Mouse (Mus musculus) hindbrain, embryonic 12.5 days (tissue): ENCODE data around the gene Nt5dc3. TPM values are rescaled to one million over a fixed set of nuclear protein-coding genes. Genes with fewer than 3 reads are reported as not detected.

Experiments
- ATAC-seq: fragments of 200-750 bp; cut with Nextera tagmentation; 2 replicates; pipeline ENCODE4 v1.8.0; 2017; ENCODE audit warnings: moderate TSS enrichment; ENCODE audit not compliant: low FRiP score
- H3K27ac ChIP-seq: fragments of 300-500 bp; sonication (generic); 2 replicates; pipeline ENCODE4 v1.5.1; 2016; ENCODE audit warnings: mild to moderate bottlenecking
- H3K27me3 ChIP-seq: fragments of 300-500 bp; sonication (generic); 2 replicates; pipeline ENCODE4 v1.6.1; 2016; ENCODE audit warnings: mild to moderate bottlenecking
- H3K36me3 ChIP-seq: fragments of 300-500 bp; sonication (generic); 2 replicates; pipeline ENCODE4 v1.6.1; 2016; ENCODE audit warnings: mild to moderate bottlenecking
- H3K4me1 ChIP-seq: fragments of 300-500 bp; sonication (generic); 2 replicates; pipeline ENCODE4 v1.6.1; 2016
- H3K4me2 ChIP-seq: fragments of 300-500 bp; sonication (generic); replicated peaks from 2 replicates; pipeline ENCODE4 v1.6.1; 2016; ENCODE audit warnings: mild to moderate bottlenecking
- H3K4me3 ChIP-seq: fragments of 300-500 bp; sonication (generic); 2 replicates; pipeline ENCODE4 v1.5.1; 2016; ENCODE audit warnings: mild to moderate bottlenecking
- H3K9ac ChIP-seq: fragments of 300-500 bp; sonication (generic); 2 replicates; pipeline ENCODE4 v1.6.1; 2016; ENCODE audit warnings: mild to moderate bottlenecking, moderate library complexity
- H3K9me3 ChIP-seq: fragments of 300-500 bp; sonication (generic); replicated peaks from 2 replicates; pipeline ENCODE4 v1.6.1; 2016; ENCODE audit warnings: mild to moderate bottlenecking
- WGBS: fragments of 180-500 bp; shearing (Covaris S2); methylation state at CpG from one replicate; pipeline ENCODE4 v1.1.7; 2016; 5-methylcytosine and 5-hydroxymethylcytosine counted together
- polyA plus RNA-seq: library from polyadenylated mRNA; unstranded; fragments of >200 nt; fragmentation: Nextera tagmentation; extraction: Ambion mirVana; gene quantifications from 2 replicates; pipeline ENCODE4 v1.2.1, GENCODE M21; 2016

Gene Nt5dc3
- polyA plus RNA-seq, 1 experiment from 2014 or later = 3.9 TPM

GRCm38 (mm10) chr10:86763672-86764071 is 15.1 kb upstream of the Nt5dc3 start, which contains the start of gene Gm49358:
Gene Gm49358, plus strand, starts transcription at chr10:86763972.
- Histone ChIP-seq H3K4me3 (no peak within 1 kb of the TSS), H3K36me3 (no peaks in the 10 kb centered on the region), H3K4me1 (no peaks in the 10 kb centered on the region), H3K9ac (no peak within 1 kb of the TSS), H3K27me3 (no peaks in the 10 kb centered on the region), H3K4me2 (no peak within 1 kb of the TSS), H3K9me3 (0 out of 2 replicates have a peak, but pooled peaks cover 4% of the 10 kb centered on the region), H3K27ac (no peak within 1 kb of the TSS)
- WGBS = 93% methylated on average over 5 of the region's 5 CpGs
- no peak for ATAC-seq

- Histone ChIP-seq H3K4me2 (no peak overlapping the region), H3K36me3 (no peaks in the 10 kb centered on the region), H3K9me3 (0 out of 2 replicates have a peak, but pooled peaks cover 4% of the 10 kb centered on the region), H3K27ac (no peak overlapping the region), H3K4me1 (peaks cover 8% of the 10 kb centered on the region), H3K9ac (no peak overlapping the region), H3K4me3 (no peak overlapping the region), H3K27me3 (no peaks in the 10 kb centered on the region)
- ATAC-seq = no peak
- WGBS = 86% methylated on average over 4 of the region's 4 CpGs
These were observed 13.3 kb upstream of the Nt5dc3 start for GRCm38 (mm10) chr10:86765344-86765966.

GRCm38 (mm10) chr10:86769216-86769615 is 9.6 kb upstream of the Nt5dc3 start:
- no peak overlapping the region; the same call in 1 of the 2 replicates for H3K27ac ChIP-seq
- ATAC-seq = no peak
- no peak overlapping the region for H3K9ac ChIP-seq
- H3K4me1 ChIP-seq = peaks cover 8% of the 10 kb centered on the region
- no peaks in the 10 kb centered on the region for H3K36me3 ChIP-seq
- no peak overlapping the region for H3K4me2 ChIP-seq
- H3K27me3 ChIP-seq = no peaks in the 10 kb centered on the region
- H3K9me3 ChIP-seq = no peaks in the 10 kb centered on the region
- no peak overlapping the region for H3K4me3 ChIP-seq
- 59% methylated on average over 5 of the region's 5 CpGs for WGBS

- no peaks in the 10 kb centered on the region for H3K9me3 ChIP-seq
These were observed 9.0 kb upstream of the Nt5dc3 start for GRCm38 (mm10) chr10:86769797-86770196.

GRCm38 (mm10) chr10:86771701-86772100 is 7.1 kb upstream of the Nt5dc3 start:
- no peaks in the 10 kb centered on the region for H3K9me3 ChIP-seq
- 83% methylated on average over 5 of the region's 5 CpGs for WGBS
- no peak overlapping the region for H3K27ac ChIP-seq
- no peak for ATAC-seq
- no peak overlapping the region for H3K4me2 ChIP-seq
- H3K4me1 ChIP-seq = peaks cover 8% of the 10 kb centered on the region
- H3K9ac ChIP-seq = no peak overlapping the region
- no peaks in the 10 kb centered on the region for H3K36me3 ChIP-seq
- no peaks in the 10 kb centered on the region for H3K27me3 ChIP-seq
- no peak overlapping the region for H3K4me3 ChIP-seq

More at GRCm38 (mm10) chr10:86769797-86770196, 9.0 kb upstream of the Nt5dc3 start:
- Histone ChIP-seq H3K4me1 (peaks cover 8% of the 10 kb centered on the region), H3K4me3 (no peak overlapping the region), H3K36me3 (no peaks in the 10 kb centered on the region), H3K9ac (no peak overlapping the region), H3K4me2 (no peak overlapping the region), H3K27ac (no peak overlapping the region; the same call in 1 of the 2 replicates), H3K27me3 (no peaks in the 10 kb centered on the region)
- ATAC-seq = peak; percentile 66
- WGBS = 35% methylated on average over 4 of the region's 4 CpGs

- Histone ChIP-seq H3K9me3 (no peaks in the 10 kb centered on the region), H3K9ac (no peak overlapping the region), H3K4me3 (no peak overlapping the region), H3K27me3 (no peaks in the 10 kb centered on the region), H3K4me2 (no peak overlapping the region), H3K27ac (no peak overlapping the region), H3K36me3 (no peaks in the 10 kb centered on the region), H3K4me1 (peaks cover 8% of the 10 kb centered on the region)
- ATAC-seq = no peak
- WGBS = 78% methylated on average over 6 of the region's 6 CpGs
These were observed 6.6 kb upstream of the Nt5dc3 start for GRCm38 (mm10) chr10:86772231-86772631.

GRCm38 (mm10) chr10:86773360-86773759 is 5.4 kb upstream of the Nt5dc3 start:
- ATAC-seq = no peak
- H3K36me3 ChIP-seq = no peaks in the 10 kb centered on the region
- H3K9me3 ChIP-seq = no peaks in the 10 kb centered on the region
- no peak overlapping the region for H3K4me3 ChIP-seq
- H3K4me2 ChIP-seq = no peak overlapping the region
- 79% methylated on average over 4 of the region's 4 CpGs for WGBS
- H3K4me1 ChIP-seq = peaks cover 13% of the 10 kb centered on the region
- H3K9ac ChIP-seq = no peak overlapping the region
- H3K27ac ChIP-seq = no peak overlapping the region
- H3K27me3 ChIP-seq = no peaks in the 10 kb centered on the region; the same call in 1 of the 2 replicates

- Histone ChIP-seq H3K9me3 (no peaks in the 10 kb centered on the region), H3K36me3 (no peaks in the 10 kb centered on the region), H3K27ac (no peak overlapping the region), H3K27me3 (peaks cover 13% of the 10 kb centered on the region; the same call in 1 of the 2 replicates), H3K4me2 (no peak overlapping the region), H3K4me1 (peaks cover 5% of the 10 kb centered on the region), H3K4me3 (no peak overlapping the region), H3K9ac (no peak overlapping the region)
- WGBS = 74% methylated on average over 9 of the region's 9 CpGs
- no peak for ATAC-seq
These were observed 2.5 kb upstream of the Nt5dc3 start for GRCm38 (mm10) chr10:86776281-86776680.

GRCm38 (mm10) chr10:86777614-86778319 is 1.0 kb upstream of the Nt5dc3 start:
- Histone ChIP-seq H3K9me3 (no peaks in the 10 kb centered on the region), H3K27ac (0 out of 2 replicates have a peak overlapping the region, but pooled peaks have one; percentile 41), H3K9ac (peak overlapping the region; percentile 66; the same call in 1 of the 2 replicates), H3K4me2 (peak overlapping the region; percentile 99), H3K4me1 (peaks cover 11% of the 10 kb centered on the region), H3K27me3 (peaks cover 13% of the 10 kb centered on the region; the same call in 1 of the 2 replicates), H3K36me3 (no peaks in the 10 kb centered on the region), H3K4me3 (peak overlapping the region; percentile 60)
- WGBS = 44% methylated on average over 19 of the region's 19 CpGs
- ATAC-seq = peak; percentile 0; the same call in 1 of the 2 replicates

- Histone ChIP-seq H3K27ac (peak overlapping the region; percentile 18; the same call in 1 of the 2 replicates), H3K9me3 (no peaks in the 10 kb centered on the region), H3K4me2 (peak overlapping the region; percentile 99), H3K9ac (peak overlapping the region; percentile 66), H3K27me3 (peaks cover 13% of the 10 kb centered on the region; the same call in 1 of the 2 replicates), H3K4me3 (peak overlapping the region; percentile 60), H3K4me1 (peaks cover 13% of the 10 kb centered on the region), H3K36me3 (no peaks in the 10 kb centered on the region)
- under 1% methylated on average over 55 of the region's 58 CpGs for WGBS
- ATAC-seq = peak; percentile 69
These were observed 431 bp downstream of the Nt5dc3 start for GRCm38 (mm10) chr10:86779117-86779755.

GRCm38 (mm10) chr10:86779816-86780500 is 1.2 kb downstream of the Nt5dc3 start:
- Histone ChIP-seq H3K9me3 (no peaks in the 10 kb centered on the region), H3K27me3 (peaks cover 13% of the 10 kb centered on the region; the same call in 1 of the 2 replicates), H3K4me1 (peaks cover 13% of the 10 kb centered on the region), H3K4me3 (peak overlapping the region; percentile 60), H3K27ac (no peak overlapping the region), H3K4me2 (peak overlapping the region; percentile 99), H3K9ac (peak overlapping the region; percentile 66), H3K36me3 (no peaks in the 10 kb centered on the region)
- 19% methylated on average over 12 of the region's 12 CpGs for WGBS
- ATAC-seq = no peak
